Mouse (Mus musculus): ENCODE data around the gene Rabgap1l. TPM values are rescaled to one million over a fixed set of nuclear protein-coding genes. Genes with fewer than 3 reads are reported as not detected.
A peak's percentile ranks its signal among the peaks of the same experiment; 100 is the strongest.

Gene Rabgap1l
- total and polyA plus RNA-seq, 2 experiments from 2014 or later, result 27.4 to 140 TPM

DNA sequence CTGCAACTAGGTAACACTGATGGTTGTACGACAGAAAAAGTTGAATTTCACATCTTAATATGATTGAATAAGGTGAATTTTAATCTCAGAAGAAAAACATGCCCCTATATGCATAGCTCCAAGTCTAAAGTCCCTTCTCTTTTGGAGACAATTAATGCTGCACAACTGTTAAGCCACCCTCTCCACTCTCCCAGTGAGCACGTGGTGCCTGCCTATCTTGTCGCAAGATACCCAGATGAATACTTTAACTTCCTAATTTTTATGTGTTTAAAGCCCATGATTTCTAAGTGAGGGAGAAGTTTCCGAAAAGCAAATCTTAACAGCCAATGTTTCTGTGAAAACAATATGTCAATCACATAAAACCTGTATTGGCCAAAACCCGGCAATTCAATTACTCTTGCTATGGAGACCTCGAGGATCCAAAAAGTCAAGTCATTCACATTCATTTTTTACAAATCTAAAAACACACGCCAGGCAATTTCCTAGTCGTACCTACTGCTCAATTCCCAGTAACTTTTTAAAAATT lies 581.4 kb downstream of the Rabgap1l start:
- Histone ChIP-seq H3K4me1 (ENCODE audit: insufficient read depth) (peaks cover 14% of the 10 kb centered on the region), H3K9ac (peak overlapping the region; percentile 79), H3K9me3 (ENCODE audit: low read length) (no peaks in the 10 kb centered on the region), H3K4me2 (ENCODE audit: low read depth) (peak overlapping the region; percentile 63), H3K27ac (ENCODE audit: low read depth, low read length) (peak overlapping the region; percentile 99; the same call in 1 of the 2 replicates), H3K36me3 (ENCODE audit: insufficient read depth) (peaks cover 12% of the 10 kb centered on the region), H3K4me3 (ENCODE audit: low read depth, low read length) (peak overlapping the region; percentile 82), H3K27me3 (ENCODE audit: insufficient read depth, low read length) (no peaks in the 10 kb centered on the region)
- WGBS, result 3% methylated on average over 8 of the region's 8 CpGs
- no peak for ATAC-seq
- no peak for DNase-seq
- TF ChIP-seq CTCF (IDR thresholded peaks at IDR 0.05; ENCODE audit: low read depth), result no peak

DNA sequence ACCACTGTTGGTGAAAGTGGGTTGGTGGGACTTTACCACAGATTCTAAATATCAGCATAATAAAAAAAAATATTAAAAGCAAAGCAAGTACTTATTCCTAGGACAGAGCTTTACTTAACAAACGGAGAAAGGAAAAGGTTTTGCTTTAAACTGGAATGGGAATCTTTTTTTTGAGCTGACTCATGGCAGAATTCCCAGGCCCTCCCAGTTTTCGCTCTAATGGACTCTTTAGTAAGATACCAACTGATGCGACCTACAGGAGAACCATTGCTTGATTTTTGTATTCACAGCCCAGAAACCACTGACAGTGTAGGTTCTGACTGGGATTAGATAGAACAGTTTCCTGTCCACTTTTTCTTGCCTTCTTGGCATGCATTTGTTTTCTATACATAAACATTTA lies 582.4 kb downstream of the Rabgap1l start:
- Histone ChIP-seq H3K4me2 (ENCODE audit: low read depth) (peak overlapping the region; percentile 63), H3K4me3 (ENCODE audit: low read depth, low read length) (peak overlapping the region; percentile 82), H3K27me3 (ENCODE audit: insufficient read depth, low read length) (no peaks in the 10 kb centered on the region), H3K4me1 (ENCODE audit: insufficient read depth) (peaks cover 14% of the 10 kb centered on the region), H3K36me3 (ENCODE audit: insufficient read depth) (peaks cover 23% of the 10 kb centered on the region), H3K9me3 (ENCODE audit: low read length) (no peaks in the 10 kb centered on the region), H3K9ac (peak overlapping the region; percentile 1; the same call in 1 of the 2 replicates), H3K27ac (ENCODE audit: low read depth, low read length) (no peak overlapping the region)
- 38% methylated on average over 3 of the region's 3 CpGs for WGBS
- DNase-seq, result no peak
- no peak for ATAC-seq
- TF ChIP-seq CTCF (IDR thresholded peaks at IDR 0.05; ENCODE audit: low read depth), result no peak

DNA sequence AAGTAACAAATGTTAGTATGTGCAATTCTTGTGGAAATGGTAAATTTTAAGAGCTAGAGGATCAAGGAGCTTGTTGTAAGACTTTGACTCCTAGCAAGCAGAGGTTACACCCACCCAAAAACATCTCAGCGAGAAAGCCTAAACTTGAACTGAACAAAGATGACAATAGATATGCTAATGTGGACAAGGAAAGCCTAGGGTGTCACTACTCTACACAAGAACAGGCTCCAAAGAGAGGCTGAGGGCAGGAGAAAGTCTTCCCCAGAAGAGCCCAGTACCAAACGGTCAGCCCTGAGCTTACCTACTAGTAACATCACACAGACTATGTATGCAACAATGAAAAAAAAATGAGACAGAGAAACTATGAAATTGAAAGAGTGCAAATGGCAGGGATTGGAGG lies 583.2 kb downstream of the Rabgap1l start:
- no peak for TF ChIP-seq CTCF (IDR thresholded peaks at IDR 0.05; ENCODE audit: low read depth)
- peaks cover 14% of the 10 kb centered on the region for H3K4me1 ChIP-seq (ENCODE audit: insufficient read depth)
- H3K36me3 ChIP-seq (ENCODE audit: insufficient read depth), result peaks cover 29% of the 10 kb centered on the region
- H3K4me2 ChIP-seq (ENCODE audit: low read depth), result no peak overlapping the region
- WGBS, result 13% methylated on average over 2 of the region's 2 CpGs
- no peak overlapping the region for H3K27ac ChIP-seq (ENCODE audit: low read depth, low read length)
- H3K4me3 ChIP-seq (ENCODE audit: low read depth, low read length), result no peak overlapping the region
- H3K9me3 ChIP-seq (ENCODE audit: low read length), result no peaks in the 10 kb centered on the region
- no peak overlapping the region for H3K9ac ChIP-seq
- no peak for ATAC-seq
- no peak for DNase-seq
- H3K27me3 ChIP-seq (ENCODE audit: insufficient read depth, low read length), result no peaks in the 10 kb centered on the region

DNA sequence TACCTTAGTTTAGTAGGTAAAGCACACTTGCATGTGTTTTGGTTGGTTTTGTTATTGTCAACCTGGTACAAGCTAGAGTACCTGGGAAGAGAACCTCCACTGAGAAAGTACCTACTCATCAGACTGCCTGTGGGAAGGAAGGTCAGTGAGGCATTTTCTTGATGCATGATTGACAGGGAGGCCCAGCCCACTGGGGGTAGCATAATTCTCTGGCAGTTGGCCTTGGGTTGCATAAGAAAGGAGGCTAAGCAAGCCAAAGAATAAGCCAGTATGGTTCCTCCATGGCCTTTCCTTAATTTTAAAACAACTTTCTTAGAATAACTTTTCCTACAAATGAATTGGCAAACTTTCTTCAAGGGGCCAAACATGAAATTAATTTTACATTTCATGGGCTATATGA lies 587.5 kb downstream of the Rabgap1l start:
- Histone ChIP-seq H3K4me1 (ENCODE audit: insufficient read depth) (peaks cover 4% of the 10 kb centered on the region; the same call in 1 of the 2 replicates), H3K27ac (ENCODE audit: low read depth, low read length) (no peak overlapping the region), H3K9me3 (ENCODE audit: low read length) (no peaks in the 10 kb centered on the region), H3K27me3 (ENCODE audit: insufficient read depth, low read length) (no peaks in the 10 kb centered on the region), H3K36me3 (ENCODE audit: insufficient read depth) (peaks cover 55% of the 10 kb centered on the region), H3K4me3 (ENCODE audit: low read depth, low read length) (no peak overlapping the region), H3K9ac (no peak overlapping the region), H3K4me2 (ENCODE audit: low read depth) (no peak overlapping the region)
- TF ChIP-seq CTCF (IDR thresholded peaks at IDR 0.05; ENCODE audit: low read depth), result no peak
- ATAC-seq (no peak), DNase-seq (no peak)

DNA sequence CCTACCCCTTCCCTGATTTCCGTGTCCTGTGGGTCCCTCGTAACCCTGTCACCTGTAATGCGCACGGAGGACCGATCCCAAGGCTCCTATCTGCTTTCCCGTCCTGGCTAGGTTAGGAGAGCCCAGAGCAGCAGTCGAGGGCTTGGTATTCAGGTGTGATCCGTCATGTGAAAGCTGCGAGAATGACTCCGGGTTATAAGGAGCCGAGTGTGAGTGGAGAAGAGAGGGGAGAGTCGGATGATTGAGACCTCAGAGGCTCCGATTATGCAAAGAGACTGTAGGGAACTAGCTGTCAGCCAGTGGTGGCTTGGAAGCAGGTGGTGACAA lies 597.7 kb downstream of the Rabgap1l start:
- Histone ChIP-seq H3K4me2 (ENCODE audit: low read depth) (peak overlapping the region; percentile 71), H3K9me3 (ENCODE audit: low read length) (no peaks in the 10 kb centered on the region), H3K9ac (peak overlapping the region; percentile 88), H3K4me1 (ENCODE audit: insufficient read depth) (0 out of 2 replicates have a peak, but pooled peaks cover 6% of the 10 kb centered on the region), H3K4me3 (ENCODE audit: low read depth, low read length) (peak overlapping the region; percentile 90), H3K27me3 (ENCODE audit: insufficient read depth, low read length) (no peaks in the 10 kb centered on the region), H3K27ac (ENCODE audit: low read depth, low read length) (peak overlapping the region; percentile 89), H3K36me3 (ENCODE audit: insufficient read depth) (peaks cover 19% of the 10 kb centered on the region)
- DNase-seq, result no peak
- TF ChIP-seq CTCF (IDR thresholded peaks at IDR 0.05; ENCODE audit: low read depth), result no peak
- WGBS, result under 1% methylated on average over 13 of the region's 13 CpGs
- peak; percentile 36 for ATAC-seq

DNA sequence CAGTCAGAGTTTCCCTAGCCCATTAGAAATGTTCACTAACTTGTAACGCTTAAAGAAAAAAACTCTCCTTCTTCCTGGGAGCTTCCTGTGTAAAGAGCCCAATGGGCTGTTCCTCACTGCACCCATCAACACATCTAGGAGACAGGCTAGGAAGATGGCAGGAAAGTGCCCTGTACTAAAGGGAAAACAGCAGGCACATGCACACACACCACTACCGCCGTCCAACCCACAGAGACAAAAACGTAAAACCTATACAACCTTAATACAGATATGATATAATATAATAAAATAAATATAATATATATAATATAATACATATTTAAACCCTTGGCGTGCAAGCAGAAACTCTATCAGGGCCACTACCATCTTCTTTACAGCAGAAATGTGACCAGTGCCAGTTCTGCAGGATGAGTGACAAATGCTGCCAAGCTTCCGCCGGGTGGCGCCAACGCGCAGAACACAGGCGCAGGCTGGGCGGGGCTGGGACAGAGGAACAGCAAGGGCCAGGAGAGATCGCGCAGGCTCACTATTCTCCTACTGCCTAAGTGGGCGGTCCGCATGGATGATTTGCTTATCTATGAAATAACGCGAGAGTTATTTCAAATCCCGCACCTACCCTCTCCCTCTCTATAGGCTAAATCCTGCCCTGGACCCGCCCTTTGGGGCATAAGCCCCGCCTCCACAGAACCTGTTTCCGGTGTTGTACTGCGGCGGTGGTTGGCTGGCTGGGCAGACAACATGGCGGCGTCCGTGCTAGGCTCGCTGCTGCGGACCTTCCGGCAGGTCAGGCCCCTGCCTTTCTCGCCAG lies 598.3 kb downstream of the Rabgap1l start, which contains the start of gene Mrps14:
Gene Mrps14, plus strand, starts transcription at position 687 of the 808 bp plus-strand sequence.
- DNase-seq (peak; percentile 99), ATAC-seq (peak; percentile 99)
- H3K27ac ChIP-seq (ENCODE audit: low read depth, low read length), result peak within 1 kb of the TSS; percentile 89
- no peaks in the 10 kb centered on the region for H3K27me3 ChIP-seq (ENCODE audit: insufficient read depth, low read length)
- no peaks in the 10 kb centered on the region for H3K9me3 ChIP-seq (ENCODE audit: low read length)
- H3K36me3 ChIP-seq (ENCODE audit: insufficient read depth), result peaks cover 19% of the 10 kb centered on the region; the same call in 1 of the 2 replicates
- 0 out of 2 replicates have a peak, but pooled peaks cover 6% of the 10 kb centered on the region for H3K4me1 ChIP-seq (ENCODE audit: insufficient read depth)
- peak within 1 kb of the TSS; percentile 90 for H3K4me3 ChIP-seq (ENCODE audit: low read depth, low read length)
- H3K4me2 ChIP-seq (ENCODE audit: low read depth), result peak within 1 kb of the TSS; percentile 71
- 7% methylated on average over 31 of the region's 31 CpGs for WGBS
- TF ChIP-seq CTCF (IDR thresholded peaks at IDR 0.05; ENCODE audit: low read depth), result peak; percentile 88
- H3K9ac ChIP-seq, result peak within 1 kb of the TSS; percentile 88

DNA sequence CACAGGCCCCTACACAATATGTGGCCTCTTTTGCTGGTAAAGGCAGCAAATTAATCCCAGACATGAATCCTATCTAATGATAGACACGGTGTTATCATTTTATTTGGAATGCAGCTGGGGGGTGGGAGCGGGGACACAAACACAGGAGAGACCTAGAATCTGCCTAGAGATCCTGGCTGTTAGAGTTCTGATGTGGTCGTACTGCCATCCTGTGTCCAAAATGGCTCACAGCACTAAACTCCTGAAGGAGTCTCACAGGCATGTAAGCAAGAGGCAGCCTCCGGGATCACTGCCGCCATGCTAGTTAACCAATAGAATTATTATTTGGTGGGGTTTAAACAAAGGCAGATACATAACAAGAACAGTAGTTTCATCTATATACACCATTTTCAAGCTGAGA lies 608.5 kb downstream of the Rabgap1l start:
- H3K4me2 ChIP-seq (ENCODE audit: low read depth), result peak overlapping the region; percentile 24; the same call in 1 of the 2 replicates
- H3K9me3 ChIP-seq (ENCODE audit: low read length), result no peaks in the 10 kb centered on the region
- H3K27me3 ChIP-seq (ENCODE audit: insufficient read depth, low read length), result no peaks in the 10 kb centered on the region
- ATAC-seq (peak; percentile 97), DNase-seq (peak; percentile 89)
- no peak overlapping the region for H3K27ac ChIP-seq (ENCODE audit: low read depth, low read length)
- no peak overlapping the region for H3K9ac ChIP-seq
- H3K36me3 ChIP-seq (ENCODE audit: insufficient read depth), result no peaks in the 10 kb centered on the region
- 12% methylated on average over 5 of the region's 5 CpGs for WGBS
- H3K4me1 ChIP-seq (ENCODE audit: insufficient read depth), result no peaks in the 10 kb centered on the region
- no peak overlapping the region for H3K4me3 ChIP-seq (ENCODE audit: low read depth, low read length)
- TF ChIP-seq CTCF (IDR thresholded peaks at IDR 0.05; ENCODE audit: low read depth), result peak; percentile 93

All from forebrain, postnatal 0 days (tissue).